Mouse (Mus musculus): ENCODE results near the gene Olfr824. TPM values are rescaled to one million over a fixed set of nuclear protein-coding genes. Genes with fewer than 3 reads are reported as not detected.
"Not testable (repeated sequence)": the region's sequence is repeated elsewhere in the genome, so short reads cannot be mapped to it uniquely, and the experiment has no call there.

The Olfr824 gene
- polyA plus RNA-seq, 1 experiment: not detected

DNA sequence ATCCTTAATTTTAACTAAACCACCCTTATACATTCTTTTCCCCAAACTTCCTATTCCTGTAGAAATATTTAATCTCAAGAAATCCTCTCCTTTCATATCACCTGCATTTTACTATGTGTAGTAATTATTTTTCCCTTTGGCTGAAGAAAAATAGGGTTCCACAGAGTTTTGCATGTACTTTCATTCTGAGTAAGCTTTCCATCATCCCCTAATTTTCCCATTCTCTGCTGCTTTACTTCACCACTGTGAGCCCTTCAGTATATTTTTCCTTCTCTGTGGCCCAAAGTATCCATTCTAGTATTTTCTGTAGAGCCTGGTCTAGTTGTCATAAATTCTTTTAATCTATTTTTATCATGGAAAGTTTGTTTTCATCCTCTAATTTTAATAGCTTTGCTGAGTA, 5.0 kb upstream of the Olfr824 start:
- no peak overlapping the region for H3K4me3 ChIP-seq
- H3ac ChIP-seq (ENCODE audit: control insufficient read depth, insufficient read length): no peak overlapping the region
- H3K79me2 ChIP-seq (ENCODE audit: control insufficient read depth, insufficient read depth): no peaks in the 10 kb centered on the region
- H3K4me2 ChIP-seq (ENCODE audit: low read depth): no peak overlapping the region
- H3K36me3 ChIP-seq (ENCODE audit: control insufficient read depth, insufficient read depth): no peaks in the 10 kb centered on the region
- H3K27me3 ChIP-seq (ENCODE audit: control insufficient read depth, insufficient read depth, insufficient read length): no peaks in the 10 kb centered on the region
- TF ChIP-seq MYOD1 (IDR thresholded peaks at IDR 0.05; ENCODE audit: control insufficient read depth in 1 of 3, insufficient read length in 2 of 3, low read depth in 2 of 3) (no peak), CEBPB (IDR thresholded peaks at IDR 0.05; ENCODE audit: insufficient read depth, poor library complexity, severe bottlenecking) (no peak), REST (IDR thresholded peaks at IDR 0.05; ENCODE audit: insufficient read depth, insufficient read length) (no peak), MYOG (IDR thresholded peaks at IDR 0.05; ENCODE audit: control insufficient read depth in 1 of 3, insufficient read depth in 1 of 3, insufficient read length in 2 of 3, low read depth in 2 of 3) (no peak), USF1 (IDR thresholded peaks at IDR 0.05; ENCODE audit: low read depth) (no peak), POLR2A (IDR thresholded peaks at IDR 0.05; ENCODE audit: insufficient read length, low read depth) (no peak)

DNA sequence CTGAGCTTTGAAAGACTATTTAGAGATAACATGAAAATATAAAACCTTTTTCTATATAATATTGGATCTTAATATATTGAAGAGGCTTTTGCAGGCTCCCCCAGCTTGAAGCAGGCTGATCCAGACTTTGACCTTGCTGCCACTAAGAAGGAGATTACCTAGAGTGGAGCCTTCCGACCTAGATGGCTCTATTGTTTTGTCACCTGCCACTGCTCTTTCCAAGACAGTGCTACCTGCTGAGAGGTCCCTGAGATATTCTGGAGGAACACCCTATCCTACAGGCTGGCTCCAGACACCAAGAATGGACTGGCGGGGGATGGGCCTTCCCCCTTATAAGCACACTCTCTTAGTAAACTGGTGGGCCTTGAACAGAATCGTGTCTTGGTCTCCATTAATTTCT, 13.8 kb downstream of the Olfr824 start:
- not testable (repeated sequence) for H3K79me2 ChIP-seq (ENCODE audit: control insufficient read depth, insufficient read depth); H3K27me3 ChIP-seq (ENCODE audit: control insufficient read depth, insufficient read depth, insufficient read length); H3K4me2 ChIP-seq (ENCODE audit: low read depth); H3ac ChIP-seq (ENCODE audit: control insufficient read depth, insufficient read length); H3K36me3 ChIP-seq (ENCODE audit: control insufficient read depth, insufficient read depth); H3K4me3 ChIP-seq

GRCm38 (mm10) chr10:130115283-130115682, 14.5 kb downstream of the Olfr824 start, which contains the start of gene Olfr823:
Gene Olfr823, minus strand, starts transcription at chr10:130115383.
- not testable (repeated sequence) for H3K4me3 ChIP-seq; H3ac ChIP-seq (ENCODE audit: control insufficient read depth, insufficient read length); H3K36me3 ChIP-seq (ENCODE audit: control insufficient read depth, insufficient read depth); H3K4me2 ChIP-seq (ENCODE audit: low read depth); H3K79me2 ChIP-seq (ENCODE audit: control insufficient read depth, insufficient read depth); H3K27me3 ChIP-seq (ENCODE audit: control insufficient read depth, insufficient read depth, insufficient read length)

- no peak for TF ChIP-seq TCF3 (IDR thresholded peaks at IDR 0.05; ENCODE audit: insufficient read length, low read depth)
Observed at GRCm38 (mm10) chr10:130096104-130096503, 33.7 kb downstream of the Olfr824 start.

GRCm38 (mm10) chr10:130092838-130093440, 36.9 kb downstream of the Olfr824 start:
- Histone ChIP-seq H3K4me3 (no peak overlapping the region), H3ac (ENCODE audit: control insufficient read depth, insufficient read length) (no peak overlapping the region), H3K36me3 (ENCODE audit: control insufficient read depth, insufficient read depth) (no peaks in the 10 kb centered on the region), H3K79me2 (ENCODE audit: control insufficient read depth, insufficient read depth) (no peaks in the 10 kb centered on the region), H3K27me3 (ENCODE audit: control insufficient read depth, insufficient read depth, insufficient read length) (no peaks in the 10 kb centered on the region), H3K4me2 (ENCODE audit: low read depth) (no peak overlapping the region)
- TF ChIP-seq USF1 (IDR thresholded peaks at IDR 0.05; ENCODE audit: low read depth) (no peak), MYOG (IDR thresholded peaks at IDR 0.05; ENCODE audit: control insufficient read depth in 1 of 3, insufficient read depth in 1 of 3, insufficient read length in 2 of 3, low read depth in 2 of 3) (no peak), MAX (IDR thresholded peaks at IDR 0.05; ENCODE audit: low read depth) (no peak), E2F4 (IDR thresholded peaks at IDR 0.05; ENCODE audit: insufficient read depth) (no peak)

More at GRCm38 (mm10) chr10:130096104-130096503, 33.7 kb downstream of the Olfr824 start:
- Histone ChIP-seq H3ac (ENCODE audit: control insufficient read depth, insufficient read length) (no peak overlapping the region), H3K36me3 (ENCODE audit: control insufficient read depth, insufficient read depth) (no peaks in the 10 kb centered on the region), H3K27me3 (ENCODE audit: control insufficient read depth, insufficient read depth, insufficient read length) (no peaks in the 10 kb centered on the region), H3K79me2 (ENCODE audit: control insufficient read depth, insufficient read depth) (no peaks in the 10 kb centered on the region), H3K4me3 (no peak overlapping the region), H3K4me2 (ENCODE audit: low read depth) (no peak overlapping the region)

Other genes starting within 250 kb of the Olfr824 start
- gene Olfr815, start 224.1 kb downstream of the Olfr824 start, polyA plus RNA-seq (2012; fragmentation: generic; extraction: Trizol): not detected
- gene Olfr816, start 214.4 kb downstream of the Olfr824 start, polyA plus RNA-seq (2012; fragmentation: generic; extraction: Trizol): not detected
- not detected for gene Olfr818, start 180.9 kb downstream of the Olfr824 start, polyA plus RNA-seq (2012; fragmentation: generic; extraction: Trizol)
- gene Olfr819, start 162.7 kb downstream of the Olfr824 start, polyA plus RNA-seq (2012; fragmentation: generic; extraction: Trizol): not detected
- gene Olfr247, start 153.9 kb downstream of the Olfr824 start, polyA plus RNA-seq (2012; fragmentation: generic; extraction: Trizol): not detected
- not detected for gene Gm10310, start 144.9 kb downstream of the Olfr824 start, polyA plus RNA-seq (2012; fragmentation: generic; extraction: Trizol)
- not detected for gene Olfr820, start 117.4 kb downstream of the Olfr824 start, polyA plus RNA-seq (2012; fragmentation: generic; extraction: Trizol)
- gene Olfr821, start 99.7 kb downstream of the Olfr824 start, polyA plus RNA-seq (2012; fragmentation: generic; extraction: Trizol): not detected
- gene Olfr822, start 58.8 kb downstream of the Olfr824 start, polyA plus RNA-seq (2012; fragmentation: generic; extraction: Trizol): not detected
- gene Olfr823, start 14.6 kb downstream of the Olfr824 start, polyA plus RNA-seq (2012; fragmentation: generic; extraction: Trizol): not detected
- gene Olfr825, start 36.8 kb upstream of the Olfr824 start, polyA plus RNA-seq (2012; fragmentation: generic; extraction: Trizol): not detected
- gene Olfr826, start 54.2 kb upstream of the Olfr824 start, polyA plus RNA-seq (2012; fragmentation: generic; extraction: Trizol): not detected
- not detected for gene Olfr827, start 84.4 kb upstream of the Olfr824 start, polyA plus RNA-seq (2012; fragmentation: generic; extraction: Trizol)
- not detected for gene Neurod4, start 150.2 kb upstream of the Olfr824 start, polyA plus RNA-seq (2012; fragmentation: generic; extraction: Trizol)
- not detected for gene Tespa1, start 192.9 kb upstream of the Olfr824 start, polyA plus RNA-seq (2012; fragmentation: generic; extraction: Trizol)

All from myocyte (in vitro differentiated cells).